Mouse (Mus musculus) cerebellum, postnatal 14 days (tissue): Measurements from ENCODE around the gene Gnptab.
"Not testable (repeated sequence)": the region's sequence is repeated elsewhere in the genome, so short reads cannot be mapped to it uniquely, and the experiment has no call there.

ENCODE experiments used
- DNase-seq, 2 experiments: peaks; one replicate each; pipeline ENCODE4 v3.0.0; 2021; ENCODE audit warnings: mixed read lengths in 2 of 2

The Gnptab gene

GRCm38 (mm10) chr10:88379013-88379885 is at the start of gene Gnptab, which contains the start of gene Dram1:
Gene Gnptab (plus strand): TSS chr10:88379132.
Gene Dram1 (minus strand): TSS chr10:88379080.
- peak; percentile 90 to 96 for DNase-seq

- peak; percentile 9 to 17 for DNase-seq
Observed at GRCm38 (mm10) chr10:88330695-88331094, 48.2 kb upstream of the Gnptab start.

- DNase-seq: no peak
Observed at GRCm38 (mm10) chr10:88340660-88341059, 38.3 kb upstream of the Gnptab start.

- no peak for DNase-seq
Observed at GRCm38 (mm10) chr10:88341368-88341767, 37.6 kb upstream of the Gnptab start.

GRCm38 (mm10) chr10:88345899-88346401 is 33.0 kb upstream of the Gnptab start:
- DNase-seq: no peak

- no peak for DNase-seq
Observed at GRCm38 (mm10) chr10:88346454-88347245, 32.3 kb upstream of the Gnptab start.

GRCm38 (mm10) chr10:88349800-88350199 is 29.1 kb upstream of the Gnptab start:
- no peak for DNase-seq

GRCm38 (mm10) chr10:88350687-88351086 is 28.2 kb upstream of the Gnptab start:
- DNase-seq: no peak

GRCm38 (mm10) chr10:88351411-88352103 is 27.4 kb upstream of the Gnptab start:
- DNase-seq: no peak

- DNase-seq: no peak
Observed at GRCm38 (mm10) chr10:88352549-88352948, 26.4 kb upstream of the Gnptab start.

GRCm38 (mm10) chr10:88354599-88354998 is 24.3 kb upstream of the Gnptab start:
- no peak for DNase-seq

GRCm38 (mm10) chr10:88356114-88356982 is 22.6 kb upstream of the Gnptab start:
- no peak for DNase-seq

- DNase-seq: peak; percentile 47 to 61
Observed at GRCm38 (mm10) chr10:88356983-88357559, 21.9 kb upstream of the Gnptab start.

GRCm38 (mm10) chr10:88362218-88362617 is 16.7 kb upstream of the Gnptab start:
- DNase-seq: no peak

- DNase-seq: no peak
Observed at GRCm38 (mm10) chr10:88364221-88364620, 14.7 kb upstream of the Gnptab start.

GRCm38 (mm10) chr10:88369233-88369632 is 9.7 kb upstream of the Gnptab start:
- no peak for DNase-seq

- peak in 1 of 2 experiments; percentile 56 for DNase-seq
Observed at GRCm38 (mm10) chr10:88371793-88372192, 7.1 kb upstream of the Gnptab start.

GRCm38 (mm10) chr10:88372436-88372835 is 6.5 kb upstream of the Gnptab start:
- DNase-seq: no peak

GRCm38 (mm10) chr10:88372945-88373344 is 6.0 kb upstream of the Gnptab start:
- not testable (repeated sequence) for DNase-seq

GRCm38 (mm10) chr10:88374984-88375383 is 3.9 kb upstream of the Gnptab start:
- no peak for DNase-seq

GRCm38 (mm10) chr10:88376770-88377169 is 2.2 kb upstream of the Gnptab start:
- DNase-seq: peak; percentile 96 to 97
